Mouse (Mus musculus) stomach, postnatal 0 days (tissue): Measurements from ENCODE around the gene Dnajb3. TPM values are rescaled to one million over a fixed set of nuclear protein-coding genes. Genes with fewer than 3 reads are reported as not detected.

Source experiments
- ATAC-seq: fragments of 200-750 bp; cut with Nextera tagmentation; 2 replicates; pipeline ENCODE4 v1.8.0; 2017; ENCODE audit not compliant: low FRiP score, low TSS enrichment
- DNase-seq: peaks from one replicate; pipeline ENCODE4 v3.0.0-alpha.2; 2016; ENCODE audit warnings: low spot score
- H3K27ac ChIP-seq: fragments of 300-500 bp; sonication (generic); replicated peaks from 2 replicates; pipeline ENCODE4 v1.5.1; 2014; ENCODE audit warnings: mild to moderate bottlenecking, control low read depth
- H3K27me3 ChIP-seq: fragments of 300-500 bp; sonication (generic); 2 replicates; pipeline ENCODE4 v1.6.1; 2014; ENCODE audit warnings: low read length; ENCODE audit not compliant: control insufficient read depth, insufficient read depth
- H3K36me3 ChIP-seq: fragments of 300-500 bp; sonication (generic); 2 replicates; pipeline ENCODE4 v1.6.1; 2014; ENCODE audit warnings: low read length, mixed read lengths; ENCODE audit not compliant: control insufficient read depth, insufficient read depth
- H3K4me1 ChIP-seq: fragments of 300-500 bp; sonication (generic); replicated peaks from 2 replicates; pipeline ENCODE4 v1.6.1; 2014; ENCODE audit warnings: antibody characterized with exemption; ENCODE audit not compliant: control insufficient read depth, insufficient read depth
- H3K4me2 ChIP-seq: fragments of 300-500 bp; sonication (generic); replicated peaks from 2 replicates; pipeline ENCODE4 v1.6.1; 2014; ENCODE audit warnings: low read depth, mild to moderate bottlenecking, control low read depth, moderate library complexity
- H3K4me3 ChIP-seq: fragments of 300-500 bp; sonication (generic); 2 replicates; pipeline ENCODE4 v1.5.1; 2014; ENCODE audit warnings: low read depth, low read length, control low read depth
- H3K9ac ChIP-seq: fragments of 300-500 bp; sonication (generic); 2 replicates; pipeline ENCODE4 v1.6.1; 2014; ENCODE audit warnings: mild to moderate bottlenecking, low read length, control low read depth, mixed read lengths
- H3K9me3 ChIP-seq: fragments of 300-500 bp; sonication (generic); 2 replicates; pipeline ENCODE4 v1.6.1; 2016; ENCODE audit warnings: low read length; ENCODE audit not compliant: control insufficient read depth
- CTCF ChIP-seq: IDR thresholded peaks from 2 replicates; pipeline ENCODE4 v1.5.1; 2016; ENCODE audit warnings: antibody characterized with exemption, low read depth, mild to moderate bottlenecking, moderate library complexity
- EP300 ChIP-seq: optimal IDR thresholded peaks from 2 replicates; pipeline ENCODE3; 2016; ENCODE audit warnings: antibody characterized with exemption
- WGBS: fragments of 180-500 bp; shearing (Covaris S2); extraction: QIAGEN DNeasy Blood & Tissue Kit; methylation state at CpG from one replicate; pipeline ENCODE4 v1.1.7; 2014; 5-methylcytosine and 5-hydroxymethylcytosine counted together
- polyA plus RNA-seq: library from polyadenylated mRNA; unstranded; fragments of >200 nt; fragmentation: Nextera tagmentation; extraction: Ambion mirVana; gene quantifications from 2 replicates; pipeline ENCODE4 v1.2.1, GENCODE M21; 2015

Dnajb3 gene
- polyA plus RNA-seq, 1 experiment from 2014 or later: 7.2 TPM

GRCm38 (mm10) chr1:88158430-88158829 lies 47.2 kb downstream of the Dnajb3 start:
- Histone ChIP-seq H3K27ac (no peak overlapping the region), H3K4me2 (no peak overlapping the region), H3K36me3 (no peaks in the 10 kb centered on the region), H3K9ac (no peak overlapping the region), H3K27me3 (no peaks in the 10 kb centered on the region), H3K9me3 (no peaks in the 10 kb centered on the region), H3K4me3 (no peak overlapping the region), H3K4me1 (no peaks in the 10 kb centered on the region)
- DNase-seq (peak; percentile 38), ATAC-seq (peak; percentile 98)
- TF ChIP-seq EP300 (no peak), CTCF (no peak)
- WGBS: 39% methylated on average over 2 of the region's 2 CpGs

Other genes starting within 250 kb of the Dnajb3 start
- 10.4 and 10.7 TPM in 2 replicates for gene Usp40, start 197.2 kb downstream of the Dnajb3 start, polyA plus RNA-seq
- gene Ugt1a10, start 150.4 kb downstream of the Dnajb3 start, polyA plus RNA-seq: not detected in 2 replicates
- 0.65 and 1.4 TPM in 2 replicates for gene Ugt1a9, start 135.0 kb downstream of the Dnajb3 start, polyA plus RNA-seq
- not detected in 2 replicates for gene Ugt1a8, start 118.0 kb downstream of the Dnajb3 start, polyA plus RNA-seq
- 33.9 and 40.4 TPM in 2 replicates for gene Ugt1a7c, start 110.7 kb downstream of the Dnajb3 start, polyA plus RNA-seq
- gene Ugt1a6b, start 102.5 kb downstream of the Dnajb3 start, polyA plus RNA-seq: 5.2 and 6.7 TPM in 2 replicates
- 56.5 and 65.8 TPM in 2 replicates for gene Ugt1a6a, start 71.0 kb downstream of the Dnajb3 start, polyA plus RNA-seq
- gene Ugt1a5, start 39.8 kb downstream of the Dnajb3 start, polyA plus RNA-seq: not detected in 2 replicates
- 0.12 TPM in 1 of 2 replicates, not detected in the other for gene Ugt1a2, start 5.2 kb downstream of the Dnajb3 start, polyA plus RNA-seq
- 23.6 and 24.8 TPM in 2 replicates for gene Ugt1a1, start 6.2 kb upstream of the Dnajb3 start, polyA plus RNA-seq
- gene Mroh2a, start 21.2 kb upstream of the Dnajb3 start, polyA plus RNA-seq: 0.54 and 0.84 TPM in 2 replicates
- gene Hjurp, start 71.9 kb upstream of the Dnajb3 start, polyA plus RNA-seq: 30.0 and 34.1 TPM in 2 replicates
- gene Trpm8, start 71.9 kb upstream of the Dnajb3 start, polyA plus RNA-seq: 0.02 and 0.06 TPM in 2 replicates
- 0.93 and 1.8 TPM in 2 replicates for gene Spp2, start 201.2 kb upstream of the Dnajb3 start, polyA plus RNA-seq